In the genomic region with DNA sequence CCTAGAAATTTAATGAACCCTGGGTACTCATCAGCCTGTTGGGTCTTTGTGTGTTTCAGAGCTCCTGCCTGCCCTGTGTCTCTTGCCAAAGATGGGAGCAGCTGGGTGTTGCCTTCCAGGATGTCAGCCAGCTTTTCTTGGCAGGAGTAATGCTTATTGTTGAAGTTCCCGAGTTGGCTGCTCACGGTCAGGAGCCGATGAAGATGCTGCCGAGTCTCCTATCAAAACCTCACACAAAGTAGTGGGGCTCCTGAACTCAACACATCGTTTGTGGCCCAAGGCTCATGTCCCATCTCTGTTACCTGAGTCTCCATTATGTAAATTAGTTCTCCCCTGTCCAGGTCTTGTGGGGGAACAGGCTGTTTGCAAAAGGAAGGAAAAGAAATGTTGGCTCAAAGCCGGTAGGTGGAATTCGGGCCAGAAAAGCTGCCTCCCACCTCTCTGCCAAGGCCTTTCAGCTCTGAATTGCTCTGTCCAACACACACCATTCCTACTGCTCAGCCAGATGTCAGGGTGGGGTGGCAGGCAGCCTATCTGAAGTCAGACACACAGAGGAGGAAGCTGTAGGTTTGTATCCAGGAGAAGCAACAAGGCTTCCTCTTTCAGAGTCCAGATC, we compare ENCODE assay signal across 8 mouse cellular contexts.
DNase-seq lines count a peak whose midpoint lies in the region; ATAC-seq lines count a peak whose summit lies in the region.
"Had no signal": no experiment of that assay in that cellular context is flagged by ENCODE, and none has a peak within 500 bp of the region (broad histone marks: within the 10 kb centered on the region; RNA-seq: fewer than 3 reads in every experiment).

No protein-coding gene starts in this region.

- WGBS in embryonic facial prominence, embryonic 15.5 days: 55% methylated on average over 7 of the region's 7 CpGs
- 87% methylated on average over 7 of the region's 7 CpGs for WGBS in limb, embryonic 10.5 days

- H3K4me1 ChIP-seq in embryonic facial prominence, embryonic 15.5 days: peaks cover 9% of the 10 kb centered on the region
- no peaks in the 10 kb centered on the region for H3K4me1 ChIP-seq in limb, embryonic 10.5 days
- H3K4me1 ChIP-seq: limb, embryonic 12.5 days had no signal

- no peaks in the 10 kb centered on the region for H3K36me3 ChIP-seq in embryonic facial prominence, embryonic 15.5 days
- H3K36me3 ChIP-seq in limb, embryonic 10.5 days: no peaks in the 10 kb centered on the region
- H3K36me3 ChIP-seq: limb, embryonic 12.5 days had no signal

- no peak for ATAC-seq in embryonic facial prominence, embryonic 15.5 days (ENCODE audit: insufficient number of reproducible peaks, low FRiP score, low TSS enrichment, low read depth)

- peak overlapping the region; percentile 39; the same call in 1 of the 2 replicates for H3K27ac ChIP-seq in embryonic facial prominence, embryonic 15.5 days (replicated peaks)
- H3K27ac ChIP-seq in limb, embryonic 10.5 days: no peak overlapping the region
- H3K27ac ChIP-seq: limb, embryonic 12.5 days had no signal

- H3K9me3 ChIP-seq in embryonic facial prominence, embryonic 15.5 days (replicated peaks): no peaks in the 10 kb centered on the region
- no peaks in the 10 kb centered on the region for H3K9me3 ChIP-seq in limb, embryonic 10.5 days (replicated peaks)
- H3K9me3 ChIP-seq: limb, embryonic 12.5 days had no signal

- 0 out of 2 replicates have a peak overlapping the region, but pooled peaks have one; percentile 8 for H3K4me2 ChIP-seq in embryonic facial prominence, embryonic 15.5 days (replicated peaks)
- H3K4me2 ChIP-seq: limb, embryonic 12.5 days had no signal

- intact Hi-C loops in heart, postnatal 14 days (cut with DNase I): loop anchor here (5.0 kb wide), 1 partner anchor 187 kb away; the partner anchor contains the start of gene Cdc42ep3

- no peak overlapping the region for H3K9ac ChIP-seq in embryonic facial prominence, embryonic 15.5 days
- H3K9ac ChIP-seq: limb, embryonic 12.5 days had no signal

- no peak overlapping the region for H3K4me3 ChIP-seq in embryonic facial prominence, embryonic 15.5 days (replicated peaks)
- H3K4me3 ChIP-seq in limb, embryonic 10.5 days: no peak overlapping the region
- H3K4me3 ChIP-seq: limb, embryonic 12.5 days had no signal

- DNase-seq in urinary bladder, postnatal 25 days (ENCODE audit: low spot score): peak; percentile 18
- no peak for DNase-seq in urinary bladder, adult 2 months (ENCODE audit: low spot score)
- DNase-seq in heart, postnatal 14 days: peak; percentile 71 to 82
- DNase-seq in limb, embryonic 10.5 days (ENCODE audit: low spot score): peak; percentile 25
- peak; percentile 17 for DNase-seq in right cerebral cortex, postnatal 25 days
- DNase-seq in spleen, postnatal 4 days (ENCODE audit: low spot score in 2 of 2): no peak

- H3K27me3 ChIP-seq in embryonic facial prominence, embryonic 15.5 days: no peaks in the 10 kb centered on the region
- H3K27me3 ChIP-seq in limb, embryonic 10.5 days (ENCODE audit: low read depth, poor library complexity, severe bottlenecking): no peaks in the 10 kb centered on the region
- H3K27me3 ChIP-seq: limb, embryonic 12.5 days had no signal

Comparison
In these comparisons a context has a peak if more than half of its experiments do, and no peak if none do; other contexts are left out.
1. DNase-seq: peak in urinary bladder, postnatal 25 days (single experiment), heart, postnatal 14 days (2 of 2), limb, embryonic 10.5 days (single experiment) and right cerebral cortex, postnatal 25 days (single experiment); none in urinary bladder, adult 2 months (single experiment) and spleen, postnatal 4 days (0 of 2).